ENCODE assay signal across 8 mouse cellular contexts in genomic region chr11:43492663-43493062, GRCm38 (mm10). TPM values are rescaled to one million over a fixed set of nuclear protein-coding genes. Genes with fewer than 3 reads are reported as not detected.
DNase-seq lines count a peak whose midpoint lies in the region; ATAC-seq and TF ChIP-seq lines count a peak whose summit lies in the region.

No protein-coding gene starts in this region.

- TF ChIP-seq POLR2A in spleen, adult 2 months (IDR thresholded peaks at IDR 0.05; ENCODE audit: low read depth, low read length), result no peak

- peaks cover 14% of the 10 kb centered on the region for H3K4me1 ChIP-seq in forebrain, embryonic 10.5 days
- no peaks in the 10 kb centered on the region for H3K4me1 ChIP-seq in forebrain, embryonic 16.5 days (replicated peaks; ENCODE audit: control insufficient read depth, insufficient read depth, low read length)
- H3K4me1 ChIP-seq in intestine, embryonic 14.5 days (replicated peaks; ENCODE audit: control insufficient read depth, insufficient read depth, low read length), result no peaks in the 10 kb centered on the region
- peaks cover 7% of the 10 kb centered on the region; the same call in 1 of the 2 replicates for H3K4me1 ChIP-seq in midbrain, embryonic 12.5 days
- no peaks in the 10 kb centered on the region for H3K4me1 ChIP-seq in spleen, adult 2 months (ENCODE audit: control insufficient read depth, insufficient read depth, insufficient read length)

- no peak overlapping the region for H3K4me3 ChIP-seq in forebrain, embryonic 10.5 days
- H3K4me3 ChIP-seq in forebrain, embryonic 16.5 days (replicated peaks; ENCODE audit: low read length), result no peak overlapping the region
- H3K4me3 ChIP-seq in intestine, embryonic 14.5 days (ENCODE audit: low read depth, low read length), result no peak overlapping the region
- H3K4me3 ChIP-seq in left cerebral cortex, adult 2 months, result no peak overlapping the region
- H3K4me3 ChIP-seq in midbrain, embryonic 12.5 days, result no peak overlapping the region
- no peak overlapping the region for H3K4me3 ChIP-seq in spleen, adult 2 months (ENCODE audit: extremely low read depth, insufficient read depth, insufficient read length)

- no peak overlapping the region for H3K27ac ChIP-seq in forebrain, embryonic 10.5 days
- H3K27ac ChIP-seq in forebrain, embryonic 16.5 days (ENCODE audit: low read length), result no peak overlapping the region
- no peak overlapping the region for H3K27ac ChIP-seq in intestine, embryonic 14.5 days (ENCODE audit: low read depth)
- H3K27ac ChIP-seq in left cerebral cortex, adult 2 months, result no peak overlapping the region
- H3K27ac ChIP-seq in midbrain, embryonic 12.5 days (replicated peaks), result no peak overlapping the region
- no peak overlapping the region for H3K27ac ChIP-seq in spleen, adult 2 months (ENCODE audit: insufficient read depth, low read length)

- DNase-seq in forebrain, embryonic 10.5 days (ENCODE audit: extremely low spot score, low spot score), result peak; percentile 79
- peak; percentile 76 for DNase-seq in cerebellum, adult 8-10 months
- DNase-seq in frontal cortex, postnatal 14 days (ENCODE audit: low spot score in 2 of 2), result peak; percentile 35 to 67
- peak; percentile 92 for DNase-seq in intestine, embryonic 14.5 days (ENCODE audit: low spot score)
- peak; percentile 62 to 76 for DNase-seq in left cerebral cortex, adult 2 months (ENCODE audit: extremely low spot score in 1 of 2, low spot score in 2 of 2)
- DNase-seq in spleen, adult 2 months (ENCODE audit: low read depth in 1 of 2, low spot score in 2 of 2), result peak; percentile 21 to 55

- intact Hi-C loops in left cerebral cortex, adult 2 months (cut with DNase I), result loop anchor here (5.0 kb wide), 3 partner anchors 40 to 235 kb away; partner anchors contain the start of gene Pwwp2a

- no peak overlapping the region for H3K4me2 ChIP-seq in forebrain, embryonic 16.5 days (ENCODE audit: low read length)
- no peak overlapping the region for H3K4me2 ChIP-seq in intestine, embryonic 14.5 days (ENCODE audit: low read length)
- no peak overlapping the region for H3K4me2 ChIP-seq in midbrain, embryonic 12.5 days (replicated peaks)

- H3K36me3 ChIP-seq in forebrain, embryonic 10.5 days (replicated peaks), result no peaks in the 10 kb centered on the region
- no peaks in the 10 kb centered on the region for H3K36me3 ChIP-seq in forebrain, embryonic 16.5 days (ENCODE audit: control insufficient read depth, insufficient read depth)
- no peaks in the 10 kb centered on the region for H3K36me3 ChIP-seq in intestine, embryonic 14.5 days (ENCODE audit: control insufficient read depth, insufficient read depth, low read length)
- H3K36me3 ChIP-seq in midbrain, embryonic 12.5 days, result no peaks in the 10 kb centered on the region
- H3K36me3 ChIP-seq in spleen, adult 2 months (ENCODE audit: control insufficient read depth, insufficient read depth, low read length), result no peaks in the 10 kb centered on the region

- peak; percentile 98 for TF ChIP-seq CTCF in left cerebral cortex, adult 2 months (IDR thresholded peaks at IDR 0.05)
- TF ChIP-seq CTCF in spleen, adult 2 months (IDR thresholded peaks at IDR 0.05; ENCODE audit: extremely low read depth, insufficient read depth, insufficient read length, insufficient replicate concordance), result peak; percentile 83; the same call in 1 of the 2 replicates

- no peak for ATAC-seq in forebrain, embryonic 16.5 days
- ATAC-seq in intestine, embryonic 14.5 days (replicated peaks; ENCODE audit: low FRiP score, low TSS enrichment, low read depth), result peak; percentile 24
- peak; percentile 34; the same call in 1 of the 2 replicates for ATAC-seq in midbrain, embryonic 12.5 days (ENCODE audit: low FRiP score, low read depth)

- H3K9ac ChIP-seq in forebrain, embryonic 16.5 days (replicated peaks; ENCODE audit: low read depth, low read length), result no peak overlapping the region
- H3K9ac ChIP-seq in intestine, embryonic 14.5 days (ENCODE audit: low read length), result no peak overlapping the region
- no peak overlapping the region for H3K9ac ChIP-seq in midbrain, embryonic 12.5 days (replicated peaks)

- no peaks in the 10 kb centered on the region for H3K27me3 ChIP-seq in forebrain, embryonic 10.5 days (ENCODE audit: poor library complexity, severe bottlenecking)
- no peaks in the 10 kb centered on the region for H3K27me3 ChIP-seq in forebrain, embryonic 16.5 days (replicated peaks; ENCODE audit: control insufficient read depth, insufficient read depth, low read length)
- no peaks in the 10 kb centered on the region for H3K27me3 ChIP-seq in intestine, embryonic 14.5 days (replicated peaks; ENCODE audit: control insufficient read depth, insufficient read depth, low read length)
- H3K27me3 ChIP-seq in midbrain, embryonic 12.5 days, result 0 out of 2 replicates have a peak, but pooled peaks cover 2% of the 10 kb centered on the region
- H3K27me3 ChIP-seq in spleen, adult 2 months (ENCODE audit: control insufficient read depth, insufficient read depth, low read length), result no peaks in the 10 kb centered on the region

- WGBS in forebrain, embryonic 10.5 days, result 30% methylated on average over 7 of the region's 7 CpGs
- 31% methylated on average over 7 of the region's 7 CpGs for WGBS in forebrain, embryonic 16.5 days
- WGBS in intestine, embryonic 14.5 days, result 31% methylated on average over 7 of the region's 7 CpGs
- WGBS in midbrain, embryonic 12.5 days, result 23% methylated on average over 7 of the region's 7 CpGs
- WGBS in spleen, adult 2 months, result 39% methylated on average over 7 of the region's 7 CpGs

- no peaks in the 10 kb centered on the region for H3K9me3 ChIP-seq in forebrain, embryonic 10.5 days
- no peaks in the 10 kb centered on the region for H3K9me3 ChIP-seq in forebrain, embryonic 16.5 days (ENCODE audit: control insufficient read depth, low read length)
- no peaks in the 10 kb centered on the region for H3K9me3 ChIP-seq in intestine, embryonic 14.5 days (ENCODE audit: control insufficient read depth, low read length)
- H3K9me3 ChIP-seq in midbrain, embryonic 12.5 days, result no peaks in the 10 kb centered on the region

RNA-seq across cellular contexts. Expression of gene C1qtnf2, which starts 18.6 kb away (rescaled TPM):
- polyA plus RNA-seq in forebrain, embryonic 10.5 days (2016; fragmentation: Nextera tagmentation; extraction: Ambion mirVana), result 0.71 and 1.2 TPM in 2 replicates
- polyA plus RNA-seq in forebrain, embryonic 16.5 days (2015; fragmentation: Nextera tagmentation; extraction: Ambion mirVana), result 5.9 and 6.5 TPM in 2 replicates
- polyA plus RNA-seq in intestine, embryonic 14.5 days (2014; fragmentation: Nextera tagmentation; extraction: Ambion mirVana), result 5.0 and 5.9 TPM in 2 replicates
- total RNA-seq in left cerebral cortex, adult 2 months (2021), result 1 to 10 TPM; 1.8 to 2.2 TPM
- polyA plus RNA-seq in midbrain, embryonic 12.5 days (2016; fragmentation: Nextera tagmentation; extraction: Ambion mirVana), result 3.7 and 4.5 TPM in 2 replicates
- polyA plus RNA-seq in spleen, adult 2 months (2012; rRNA removed), result 1.6 and 2.5 TPM in 2 replicates

RNA-seq across cellular contexts. Expression of gene Ccnjl, which starts 35.9 kb away (rescaled TPM):
- polyA plus RNA-seq in forebrain, embryonic 10.5 days (2016; fragmentation: Nextera tagmentation; extraction: Ambion mirVana), result 34.8 and 36.9 TPM in 2 replicates
- 9.5 and 13.5 TPM in 2 replicates for polyA plus RNA-seq in forebrain, embryonic 16.5 days (2015; fragmentation: Nextera tagmentation; extraction: Ambion mirVana)
- polyA plus RNA-seq in intestine, embryonic 14.5 days (2014; fragmentation: Nextera tagmentation; extraction: Ambion mirVana), result 23.7 and 25.8 TPM in 2 replicates
- total RNA-seq in left cerebral cortex, adult 2 months (2021), result 1 to 10 TPM; 3.8 to 4.6 TPM
- 32.4 and 32.6 TPM in 2 replicates for polyA plus RNA-seq in midbrain, embryonic 12.5 days (2016; fragmentation: Nextera tagmentation; extraction: Ambion mirVana)
- 0.88 and 1.4 TPM in 2 replicates for polyA plus RNA-seq in spleen, adult 2 months (2012; rRNA removed)

RNA-seq across cellular contexts. Expression of gene Slu7, which starts 59.1 kb away (rescaled TPM):
- polyA plus RNA-seq in forebrain, embryonic 10.5 days (2016; fragmentation: Nextera tagmentation; extraction: Ambion mirVana), result 52.0 and 53.7 TPM in 2 replicates
- polyA plus RNA-seq in forebrain, embryonic 16.5 days (2015; fragmentation: Nextera tagmentation; extraction: Ambion mirVana), result 76.9 and 87.8 TPM in 2 replicates
- 45.0 and 55.6 TPM in 2 replicates for polyA plus RNA-seq in intestine, embryonic 14.5 days (2014; fragmentation: Nextera tagmentation; extraction: Ambion mirVana)
- 10 to 100 TPM; 54.2 to 56.7 TPM for total RNA-seq in left cerebral cortex, adult 2 months (2021)
- polyA plus RNA-seq in midbrain, embryonic 12.5 days (2016; fragmentation: Nextera tagmentation; extraction: Ambion mirVana), result 66.7 and 73.5 TPM in 2 replicates
- 2.3 and 3.1 TPM in 2 replicates for polyA plus RNA-seq in spleen, adult 2 months (2012; rRNA removed)

Comparison
In these comparisons a context has a peak if more than half of its experiments do, and no peak if none do; other contexts are left out.
1. DNase-seq: peak in every context shown above with its lines; median percentile 92 in intestine, embryonic 14.5 days; 79 in forebrain, embryonic 10.5 days; 76 in cerebellum, adult 8-10 months; 69 in left cerebral cortex, adult 2 months; 51 in frontal cortex, postnatal 14 days; 38 in spleen, adult 2 months.
2. RNA of gene Slu7, which starts 59.1 kb away (polyA plus RNA-seq): 76.9 to 87.8 TPM in forebrain, embryonic 16.5 days, 66.7 to 73.5 TPM in midbrain, embryonic 12.5 days, 52.0 to 53.7 TPM in forebrain, embryonic 10.5 days and 45.0 to 55.6 TPM in intestine, embryonic 14.5 days; 2.3 to 3.1 TPM in spleen, adult 2 months; every median in the first group is over 10 times any median in the second.